Mouse (Mus musculus) liver, embryonic 14.5 days (tissue): ENCODE measurements around the gene Aqr.

Source experiments
- CTCF ChIP-seq: IDR thresholded peaks from 2 replicates; pipeline ENCODE4 v1.5.1; 2016; ENCODE audit warnings: antibody characterized with exemption, low read depth, control low read depth
- EP300 ChIP-seq: IDR thresholded peaks from 2 replicates; pipeline ENCODE4 v1.6.1; 2016; ENCODE audit warnings: antibody characterized with exemption, low read depth

DNA sequence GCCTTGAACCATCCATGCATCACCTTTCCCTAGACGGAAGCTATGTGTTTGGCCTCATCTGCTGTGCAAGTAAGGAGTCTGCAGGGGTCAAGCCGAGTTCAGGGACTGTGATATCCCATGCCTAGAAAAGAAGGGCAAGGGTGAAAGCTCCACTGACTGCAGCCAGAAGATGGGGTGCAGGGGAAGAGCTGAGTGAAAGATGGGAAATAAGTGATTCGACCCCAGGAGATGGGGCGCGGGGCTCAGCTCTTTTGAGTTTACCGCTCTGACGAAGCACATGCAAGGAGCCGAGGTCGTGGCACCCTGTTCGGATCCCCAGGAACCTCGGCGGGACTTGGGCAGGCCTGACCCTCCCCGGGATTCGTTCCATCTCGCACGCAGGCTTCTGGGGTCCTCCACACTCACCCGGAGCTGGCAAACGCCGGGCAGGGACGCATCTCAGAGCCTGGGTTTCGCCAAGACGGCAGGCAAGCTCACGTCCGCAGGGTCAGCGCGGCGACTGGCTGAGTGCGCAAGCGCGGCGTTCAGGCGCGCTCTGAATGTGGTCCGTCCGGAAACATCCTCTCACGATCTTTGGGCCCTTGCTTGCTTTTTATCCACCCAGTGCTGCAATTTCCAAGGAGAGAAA, 14.2 kb upstream of the Aqr start, which contains the start of gene Zfp770:
- TF ChIP-seq CTCF, result no peak
- TF ChIP-seq EP300, result no peak
